Mouse (Mus musculus) CD8-positive naive resting alpha-beta T cell, adult 2 months (primary cell): ENCODE data around the gene Zfp36l1.
A peak's percentile ranks its signal among the peaks of the same experiment; 100 is the strongest.

Source experiments
- DNase-seq, 2 experiments: peaks; one replicate each; pipeline ENCODE4 v3.0.0; 2022; ENCODE audit warnings: low read depth in 2 of 2, low spot score in 2 of 2

The Zfp36l1 gene

DNA sequence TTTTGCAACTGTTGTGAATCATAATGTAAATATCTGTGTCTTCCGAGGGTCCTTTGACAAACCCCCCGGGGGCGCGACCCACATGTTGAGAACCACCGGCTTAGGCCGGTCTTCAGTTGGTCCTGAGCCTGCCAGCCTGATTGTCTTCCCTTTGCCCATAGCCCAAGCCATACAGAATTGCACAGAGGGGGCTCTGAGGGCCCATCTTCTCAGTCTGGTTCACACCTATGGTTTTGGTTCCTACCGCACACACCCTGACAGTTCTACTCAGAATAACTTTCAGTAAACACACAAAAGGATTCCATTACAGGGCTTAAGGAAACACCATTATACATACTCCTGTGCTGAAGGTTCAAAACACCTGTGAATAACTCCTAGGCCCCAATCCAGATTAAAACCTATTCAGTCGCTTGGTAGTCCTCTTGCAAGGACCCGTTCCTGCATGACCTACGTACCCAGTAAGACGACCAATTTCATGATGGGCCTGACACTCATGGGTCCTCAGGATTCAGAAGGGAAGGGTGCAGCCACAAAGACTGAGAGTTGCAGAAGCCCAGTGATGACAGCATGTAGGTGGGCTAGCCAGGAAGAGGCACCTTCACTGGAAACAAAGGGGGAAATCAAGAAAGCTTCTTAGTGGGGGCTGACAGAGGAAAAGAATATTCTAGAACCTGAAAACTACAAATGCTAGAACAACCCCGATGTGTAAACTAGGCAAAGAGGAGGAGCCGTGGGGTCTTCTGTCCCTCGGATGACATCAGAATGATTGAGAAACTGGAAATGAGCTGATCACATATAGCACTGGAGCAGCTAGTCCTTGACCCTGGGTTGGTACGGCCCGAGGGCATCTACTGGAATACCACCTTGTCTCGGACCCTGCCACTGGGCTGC lies 18.8 kb upstream of the Zfp36l1 start:
- peak in 1 of 2 experiments; percentile 13 for DNase-seq

DNA sequence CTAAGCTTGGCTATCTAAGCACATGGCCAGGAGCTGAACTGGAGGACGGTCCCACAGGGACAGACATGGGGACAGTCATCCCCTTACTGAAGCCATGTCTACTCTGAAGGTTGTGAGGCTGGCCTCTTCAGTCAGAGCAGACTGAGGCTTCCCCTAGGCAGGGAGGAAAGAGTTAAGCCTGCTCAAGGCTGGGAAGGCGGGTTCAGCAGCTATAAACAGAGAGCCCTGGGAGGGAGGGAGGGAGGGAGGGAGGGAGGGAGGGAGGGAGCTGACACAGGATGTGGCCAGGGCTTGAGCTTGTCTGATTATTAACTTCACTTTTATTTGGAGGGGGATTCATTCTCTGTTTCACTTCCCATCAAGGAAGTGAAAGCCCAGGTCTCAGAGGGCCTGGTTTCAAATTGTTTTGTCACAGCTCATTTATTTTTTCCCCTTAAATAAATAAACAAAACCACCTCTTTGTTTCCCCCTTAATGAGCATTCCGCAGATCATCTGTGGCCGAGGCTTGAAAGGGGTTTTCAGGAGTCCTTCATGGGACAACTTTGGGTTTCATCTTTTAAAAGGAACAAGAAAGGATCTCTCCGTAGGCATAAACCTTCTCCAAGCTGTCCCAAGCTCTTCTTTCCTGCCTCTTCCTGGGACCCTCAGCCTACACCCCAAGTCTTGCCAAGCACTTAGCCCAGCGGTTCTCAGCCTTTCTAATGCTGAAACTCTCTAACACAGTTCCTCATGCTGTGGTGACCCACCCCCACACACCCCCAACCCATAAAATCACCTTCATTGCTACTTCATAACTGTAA lies 17.9 kb upstream of the Zfp36l1 start:
- DNase-seq = peak; percentile 21 to 46

DNA sequence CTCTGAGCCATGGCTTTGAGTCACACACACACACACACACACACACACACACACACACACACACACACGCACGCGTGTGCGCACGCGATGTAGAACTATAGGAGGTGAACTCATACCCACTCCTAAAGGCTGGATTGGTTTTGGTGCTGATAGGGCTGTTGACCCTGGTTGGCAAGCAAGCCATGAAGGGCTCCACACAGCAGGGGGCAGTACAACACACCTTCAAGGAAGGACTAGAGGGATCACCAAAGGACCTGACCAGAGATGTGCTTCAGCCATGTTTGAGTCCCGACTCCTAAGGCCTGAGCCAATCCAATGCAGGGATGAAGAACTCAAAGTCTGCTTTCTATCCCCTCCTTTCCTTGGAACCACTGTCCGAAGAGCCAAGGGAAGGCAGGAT lies 16.7 kb upstream of the Zfp36l1 start:
- peak; percentile 32 to 55 for DNase-seq

DNA sequence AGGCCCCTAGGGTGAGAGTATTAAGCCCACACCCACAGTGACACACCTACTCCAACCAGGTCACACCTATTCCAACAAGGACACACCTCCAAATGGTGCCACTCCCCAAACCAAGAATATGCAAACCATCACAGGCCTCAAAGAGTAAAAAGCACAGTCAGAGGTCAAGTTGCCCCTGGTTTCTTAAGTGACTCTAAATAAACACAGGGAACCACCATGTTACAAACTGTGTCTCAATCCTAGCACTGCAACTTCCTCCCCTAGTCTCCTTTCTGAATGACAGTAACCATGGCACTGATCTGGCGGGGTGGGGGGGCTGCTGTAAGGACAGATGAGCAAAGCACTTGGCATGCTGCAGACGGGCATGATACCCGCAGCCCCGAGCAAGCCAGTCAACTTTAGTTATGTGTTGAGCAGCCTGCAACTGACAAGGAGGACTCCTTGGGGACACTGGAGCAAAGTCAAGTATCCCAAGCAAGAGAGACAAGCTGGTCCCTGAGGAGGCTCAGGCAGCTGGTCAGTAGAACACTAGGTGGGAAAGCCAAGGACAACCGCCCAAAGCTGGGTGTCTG lies 14.5 kb upstream of the Zfp36l1 start:
- DNase-seq = no peak

DNA sequence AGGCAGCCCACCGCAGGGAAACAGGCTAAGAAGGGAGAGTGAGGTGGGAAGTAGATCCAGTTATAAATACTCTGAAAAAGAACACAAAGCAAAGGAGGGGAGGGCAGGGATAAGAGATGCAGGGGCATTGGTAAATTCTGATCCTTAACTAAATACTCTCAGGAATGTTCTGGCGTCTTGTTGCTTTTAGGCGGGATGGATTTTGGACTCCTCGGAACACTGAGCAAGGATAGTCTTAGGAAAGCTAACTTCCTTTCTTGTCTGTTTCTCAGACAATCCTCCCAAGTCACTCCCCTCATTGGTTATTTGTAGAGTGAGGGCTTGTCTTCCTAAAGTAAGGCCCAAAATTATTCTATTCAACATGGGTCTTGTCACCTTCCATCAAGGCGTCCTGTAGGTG lies 12.5 kb upstream of the Zfp36l1 start:
- DNase-seq = no peak

DNA sequence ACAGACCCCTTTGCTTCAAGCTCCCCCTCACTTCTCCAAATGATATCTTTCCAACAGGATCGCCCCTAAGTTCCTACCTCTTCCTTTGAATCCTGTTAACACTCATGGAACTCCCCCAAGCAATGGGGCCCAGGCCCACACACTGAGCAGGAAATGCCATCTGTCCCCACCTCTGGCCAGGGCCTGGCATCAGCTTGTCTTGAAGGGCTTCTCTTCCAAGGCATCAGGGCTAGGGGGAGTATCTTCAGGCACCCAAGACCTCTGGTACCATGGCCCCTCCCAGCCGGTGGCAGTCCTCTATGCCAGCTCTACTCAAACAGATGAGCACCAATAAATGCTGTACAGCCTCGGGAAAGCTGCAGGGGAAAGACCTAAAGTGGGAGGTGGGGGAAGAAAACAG lies 11.9 kb upstream of the Zfp36l1 start:
- no peak for DNase-seq

DNA sequence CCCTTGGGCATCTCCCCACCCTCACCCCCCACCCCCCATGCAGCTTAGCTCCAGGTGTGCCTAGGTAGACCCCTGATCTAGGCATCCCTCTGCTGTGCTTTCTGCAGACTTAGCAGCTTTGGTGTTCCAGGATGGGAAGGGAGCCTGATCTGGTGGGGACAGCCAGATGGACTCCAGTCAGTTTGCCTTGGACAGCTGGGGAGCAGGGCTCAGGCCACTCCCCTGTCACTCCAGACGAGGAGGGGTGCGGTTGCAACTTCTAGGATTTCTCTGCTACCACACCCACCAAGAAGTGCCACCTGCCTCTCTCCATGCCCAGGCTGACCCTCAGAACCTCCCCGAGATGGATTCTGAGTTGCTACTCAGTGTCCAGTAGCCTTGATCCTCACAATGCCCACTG lies 11.4 kb upstream of the Zfp36l1 start:
- DNase-seq = no peak

DNA sequence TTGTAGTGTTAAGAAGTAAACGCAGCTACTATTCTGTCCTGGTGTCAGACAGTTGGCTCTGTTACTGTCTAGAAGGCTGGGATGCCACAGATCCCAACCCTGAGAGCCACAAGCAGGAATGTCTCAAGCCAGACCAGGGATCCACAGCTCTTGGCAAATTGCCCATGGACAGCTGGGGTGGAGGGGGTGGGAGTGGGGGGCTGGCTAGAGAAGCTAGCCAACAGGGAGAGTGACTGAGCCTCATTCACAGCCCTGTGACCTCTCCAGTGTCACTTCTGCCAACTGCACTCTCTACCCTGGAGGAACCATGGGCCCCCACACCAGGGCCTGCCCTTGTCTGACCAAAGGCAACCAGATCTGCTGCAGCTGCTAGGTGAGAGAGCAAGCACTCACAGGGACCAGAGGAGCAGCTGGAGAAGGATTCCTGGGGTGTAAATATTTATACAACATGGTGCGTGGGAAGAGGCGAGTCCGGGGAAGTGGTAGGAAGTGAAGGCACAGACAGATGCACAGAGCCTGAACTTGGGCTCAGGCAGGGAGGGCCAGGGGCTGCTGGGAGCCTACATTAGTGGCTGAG lies 10.5 kb upstream of the Zfp36l1 start:
- no peak for DNase-seq

DNA sequence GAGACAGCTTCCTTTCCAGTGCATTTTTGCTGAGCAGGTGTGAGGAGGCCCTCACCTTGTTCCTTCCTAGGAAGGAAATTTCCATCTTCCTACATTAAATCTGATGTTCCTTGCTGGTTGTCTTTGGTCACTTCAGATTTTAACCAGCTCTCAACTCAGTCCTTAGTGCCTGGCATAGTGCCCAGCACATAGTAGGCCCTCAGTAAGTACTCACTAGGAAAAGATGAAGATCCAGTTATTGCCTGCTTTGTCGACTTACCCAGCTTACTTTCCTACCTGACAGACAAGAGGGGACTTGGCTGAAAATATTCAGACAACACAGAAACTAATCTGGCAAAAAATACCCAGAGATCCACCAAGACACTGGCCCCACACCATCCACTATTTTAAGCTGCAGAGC lies 8.6 kb upstream of the Zfp36l1 start:
- no peak for DNase-seq

DNA sequence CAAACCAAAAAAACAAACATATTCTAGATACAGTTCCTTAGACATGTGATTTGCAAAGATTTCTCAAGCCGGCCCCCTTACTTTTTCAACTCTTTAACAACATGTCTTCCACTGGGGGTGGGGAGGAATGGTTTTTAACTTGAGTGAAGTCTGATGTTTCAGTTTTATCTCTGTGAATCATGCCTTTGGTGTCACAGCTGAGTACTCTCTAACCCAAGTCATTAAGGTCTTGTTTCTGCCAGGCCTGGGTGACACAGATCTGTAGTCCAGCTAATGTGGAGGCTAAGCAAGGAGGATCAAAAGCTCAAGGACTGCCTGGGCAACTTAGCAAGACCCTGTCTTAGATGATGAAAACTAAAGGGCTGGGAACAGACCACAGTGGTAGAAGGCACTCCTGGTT lies 5.8 kb upstream of the Zfp36l1 start:
- no peak for DNase-seq

DNA sequence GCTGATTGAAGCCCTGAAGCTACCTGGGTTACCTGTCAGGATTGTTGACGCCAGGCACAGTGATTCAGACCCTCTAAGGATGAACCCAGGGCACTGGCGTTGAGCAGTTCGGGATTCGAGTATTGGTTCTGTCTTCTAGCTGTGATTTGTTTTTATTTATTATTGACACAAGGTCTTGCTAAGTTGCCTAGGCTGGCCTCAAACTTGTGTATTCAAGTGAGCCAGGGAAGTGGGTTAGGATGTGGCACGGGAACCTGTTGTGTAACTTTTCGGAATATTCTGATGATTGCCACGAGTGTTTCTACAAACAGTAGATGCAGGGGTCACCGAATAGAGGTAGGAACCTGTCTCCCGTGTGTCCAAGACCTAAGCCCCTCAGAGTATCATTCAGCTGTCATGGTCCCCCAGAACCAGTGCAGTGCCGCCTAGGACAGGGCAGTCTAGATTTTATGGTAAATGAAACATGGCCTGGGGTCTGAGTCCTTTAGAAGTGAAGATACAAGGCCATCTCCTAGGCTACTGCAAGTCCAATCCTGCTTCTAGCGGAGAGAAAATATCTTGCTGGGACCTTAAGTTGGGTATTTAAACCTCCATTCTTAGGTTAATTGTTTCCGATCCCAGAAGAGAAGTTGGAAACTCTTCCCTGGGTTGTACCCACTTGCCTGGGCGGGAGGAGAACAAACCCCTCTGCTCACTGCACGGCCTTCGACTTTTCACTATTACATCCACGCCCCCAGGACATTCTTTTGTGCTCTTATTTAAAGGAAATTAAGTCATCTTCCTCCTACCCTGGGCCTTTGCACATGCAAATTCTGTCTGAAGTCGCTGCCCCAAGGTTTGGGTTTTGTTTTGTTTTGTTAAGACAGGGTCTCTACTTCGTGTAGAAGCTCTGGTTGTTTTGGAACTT lies 3.6 kb upstream of the Zfp36l1 start:
- DNase-seq = peak in 1 of 2 experiments; percentile 15

DNA sequence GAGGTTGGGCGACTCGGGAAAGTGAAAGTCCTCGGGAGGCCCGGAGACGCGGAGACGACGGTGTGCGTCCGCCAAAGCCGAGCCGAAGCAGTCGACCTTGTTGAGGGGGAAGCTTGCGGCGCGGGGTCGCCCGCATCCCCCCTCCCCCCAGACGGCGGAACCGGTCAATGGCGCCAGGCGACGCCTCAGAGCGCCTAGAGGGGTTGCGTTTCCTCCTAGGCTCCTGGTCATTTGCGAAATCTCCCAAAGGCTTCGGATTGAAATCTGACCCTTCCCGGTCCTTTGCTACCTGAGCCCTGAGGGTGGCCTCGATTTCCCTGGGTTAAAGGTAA lies 3.0 kb upstream of the Zfp36l1 start:
- DNase-seq = no peak

DNA sequence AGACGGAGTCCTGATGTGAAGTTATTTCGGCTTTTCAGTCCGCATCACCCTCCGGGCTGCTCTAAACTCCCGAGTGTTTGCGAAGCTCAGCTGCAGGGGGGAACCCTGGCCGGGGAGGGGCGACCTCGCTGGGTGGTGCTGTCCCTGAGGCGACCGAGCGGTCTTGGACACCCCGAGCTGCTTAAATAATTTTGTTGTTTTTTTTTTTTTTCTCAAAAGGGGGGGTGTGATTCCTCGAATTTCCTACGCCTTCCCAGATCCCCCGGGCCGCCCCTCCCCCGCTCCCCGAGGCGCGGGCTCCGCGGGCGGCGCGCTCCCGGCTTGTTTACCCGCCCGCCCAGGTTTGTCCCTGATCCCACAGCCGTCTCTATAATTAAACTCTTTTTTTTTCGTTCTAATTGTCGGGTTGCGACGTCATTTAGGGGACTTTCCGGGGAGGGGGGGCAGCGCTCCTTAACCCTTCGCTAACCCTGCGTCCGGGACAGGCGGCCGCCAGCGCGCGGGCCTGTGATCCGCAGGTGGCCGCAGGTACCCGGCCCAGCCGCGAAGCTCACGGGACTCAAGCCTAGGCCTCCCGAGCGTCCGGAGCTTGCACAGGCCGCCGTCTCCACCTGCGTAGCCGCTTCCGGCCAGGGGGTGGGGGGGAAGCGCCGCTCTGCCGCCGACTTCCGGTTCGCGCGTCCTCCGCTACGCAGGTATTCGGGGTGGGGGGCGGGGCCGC lies 2.5 kb upstream of the Zfp36l1 start:
- DNase-seq = peak; percentile 83 to 86

DNA sequence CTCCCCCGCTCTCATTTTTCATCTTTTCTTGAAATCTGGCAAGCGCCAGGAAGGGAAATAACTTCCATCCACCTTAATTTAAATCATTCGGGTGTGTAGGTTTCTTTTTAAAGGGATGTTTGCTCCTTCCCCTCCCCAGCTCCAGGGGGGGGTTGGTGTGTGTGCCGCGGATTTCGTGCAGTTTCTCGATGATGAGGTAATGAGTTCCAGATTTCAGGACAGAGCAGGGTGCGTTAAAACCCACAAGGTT lies 2.0 kb upstream of the Zfp36l1 start:
- DNase-seq = peak in 1 of 2 experiments; percentile 46

DNA sequence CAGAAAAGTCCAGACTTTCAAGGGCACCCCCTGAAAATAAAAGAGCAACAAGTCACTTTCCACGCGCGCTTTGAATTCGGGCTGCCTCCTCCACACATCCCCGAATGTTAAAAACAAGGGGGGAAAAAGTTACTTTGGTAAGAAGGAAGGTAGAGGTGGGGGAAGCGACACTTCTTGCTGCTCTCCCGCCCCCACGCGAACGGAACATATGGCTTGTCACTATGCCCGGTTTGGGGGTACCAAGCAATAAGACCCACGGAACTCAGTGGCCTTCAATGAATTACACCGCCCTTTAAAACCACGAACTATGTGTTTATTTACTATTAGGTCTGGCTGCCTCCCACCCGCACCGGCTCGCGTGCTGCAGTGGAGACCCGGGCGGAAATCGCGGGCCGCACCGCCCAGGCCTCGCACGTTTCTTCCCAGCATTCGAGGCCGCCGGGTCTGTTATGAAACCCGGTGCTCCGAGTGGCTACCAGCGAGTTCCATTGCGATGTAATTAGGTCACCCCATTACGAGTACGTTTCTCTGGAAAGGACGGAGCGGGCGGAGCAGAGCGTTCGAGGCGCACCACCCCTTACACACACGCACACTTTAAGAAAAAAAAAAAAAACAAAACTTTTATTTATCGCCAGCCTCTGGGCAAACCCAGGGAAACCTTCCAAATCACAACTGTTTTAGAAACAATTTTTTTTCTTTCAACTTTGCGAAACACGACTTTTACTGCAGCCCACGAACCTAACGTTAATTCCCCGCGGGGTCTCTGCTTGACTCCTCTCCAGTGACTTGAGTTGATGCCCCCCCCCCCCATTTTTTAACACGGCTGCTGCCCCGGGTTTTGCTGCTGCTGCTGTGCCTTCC lies 1.4 kb upstream of the Zfp36l1 start:
- DNase-seq = peak; percentile 55 to 67

DNA sequence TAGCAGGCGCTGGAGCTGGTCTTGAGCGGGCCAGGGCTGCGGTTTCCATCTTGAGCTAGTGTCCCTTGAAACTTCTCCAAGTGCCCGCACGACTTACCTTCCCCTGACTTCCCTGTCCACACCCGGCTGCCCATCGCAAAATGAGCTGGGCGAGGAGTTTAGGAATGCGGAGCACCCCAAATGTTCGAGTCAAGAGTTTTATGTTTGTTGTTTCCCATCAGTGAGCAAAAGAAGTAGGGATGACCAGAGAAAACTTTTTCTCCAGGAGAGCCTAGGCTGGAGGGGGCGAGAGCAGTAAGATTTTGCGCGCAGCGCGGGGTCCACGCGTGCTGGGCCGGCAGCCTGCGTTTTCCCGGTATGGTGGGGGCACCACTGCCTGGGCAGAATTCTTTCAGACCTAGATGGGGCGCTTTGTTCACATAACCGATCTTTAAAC lies 791 bp upstream of the Zfp36l1 start:
- peak; percentile 44 to 56 for DNase-seq

DNA sequence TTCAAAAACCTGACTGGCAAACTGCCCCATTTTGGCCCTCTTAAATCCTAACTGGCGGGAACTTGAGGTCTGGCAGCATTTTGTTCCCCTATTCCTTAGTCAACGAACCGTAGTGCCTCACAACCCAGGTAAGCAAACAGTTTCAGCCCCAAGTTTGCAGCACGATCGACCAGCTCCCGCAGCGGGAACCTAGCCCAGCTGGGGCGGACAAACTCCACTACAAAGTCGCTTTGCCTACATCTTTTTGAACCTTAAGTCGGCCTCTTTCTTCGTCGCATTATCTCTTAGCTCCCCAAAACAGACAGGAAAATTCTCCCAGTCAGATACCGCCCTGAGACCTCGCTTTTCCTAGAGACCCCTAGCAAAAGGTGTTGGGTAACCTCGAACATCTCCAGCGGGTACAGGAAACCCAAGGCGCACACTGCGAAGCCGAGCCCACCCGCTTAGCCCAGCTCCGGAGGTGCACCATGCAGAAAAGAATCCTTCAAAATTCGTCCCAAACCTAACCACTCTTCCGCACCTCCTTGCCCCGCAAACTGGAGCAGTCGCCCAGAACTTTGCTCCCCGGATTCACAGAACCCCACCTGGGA lies 647 bp downstream of the Zfp36l1 start:
- DNase-seq = peak in 1 of 2 experiments; percentile 30

DNA sequence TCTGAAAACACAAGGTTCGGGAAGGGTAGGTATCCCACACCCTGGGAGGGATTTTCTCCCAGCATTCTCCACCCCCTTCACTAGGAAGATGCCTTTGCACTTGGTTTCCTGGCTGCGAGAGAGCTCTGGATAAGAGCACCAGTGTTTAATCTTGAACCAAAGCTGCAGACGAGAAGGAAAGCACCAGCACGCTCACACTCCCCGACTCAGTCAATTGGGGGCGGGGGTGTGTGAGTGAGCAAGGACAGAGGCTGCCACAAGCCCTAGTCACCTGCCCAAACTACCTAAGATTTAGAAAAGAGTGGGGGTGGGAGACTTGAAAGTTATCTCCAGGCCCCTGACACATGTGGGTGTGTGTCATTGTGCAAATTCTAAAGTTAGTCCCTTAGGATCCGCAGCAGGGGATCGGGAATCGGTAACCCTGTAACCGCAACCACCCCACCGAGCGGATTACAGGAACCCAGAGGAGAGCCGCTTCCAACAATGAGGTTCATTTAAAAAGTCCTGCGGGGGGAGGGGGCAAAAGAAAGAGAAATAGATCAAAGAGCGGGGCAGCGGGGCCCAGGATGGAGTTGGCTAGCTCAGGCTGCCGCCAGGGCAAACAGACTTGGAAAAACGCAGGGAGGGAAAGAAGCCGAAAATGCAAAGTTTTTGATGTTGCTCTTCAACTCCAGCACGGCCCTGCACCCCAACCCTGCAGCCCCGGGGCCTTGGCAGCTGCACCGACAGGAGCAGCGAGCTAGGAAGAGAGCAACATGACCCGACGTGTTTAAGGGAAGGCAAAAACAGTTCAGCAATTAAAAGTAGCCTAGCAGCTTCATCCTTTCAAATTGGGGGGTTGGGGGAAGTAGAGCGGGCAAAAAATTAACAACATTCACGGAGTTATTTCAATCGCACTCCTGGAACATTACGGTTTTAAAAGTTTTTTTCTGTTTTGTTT lies 1.4 kb downstream of the Zfp36l1 start:
- DNase-seq = peak; percentile 20
